Mouse (Mus musculus) ES-Bruce4 (cell line): ENCODE results near the gene Crtac1. TPM values are rescaled to one million over a fixed set of nuclear protein-coding genes. Genes with fewer than 3 reads are reported as not detected.

Source experiments
- H3K27ac ChIP-seq: 2 replicates; pipeline ENCODE4 v1.5.1; 2012; ENCODE audit warnings: low read length, inconsistent platforms; ENCODE audit not compliant: insufficient read depth
- H3K27me3 ChIP-seq: 2 replicates; pipeline ENCODE4 v1.6.1; 2012; ENCODE audit warnings: mild to moderate bottlenecking, low read length, inconsistent platforms; ENCODE audit not compliant: control insufficient read depth, poor library complexity, insufficient read depth, severe bottlenecking
- H3K36me3 ChIP-seq: 2 replicates; pipeline ENCODE4 v1.6.1; 2012; ENCODE audit warnings: inconsistent platforms, mild to moderate bottlenecking, low read length, moderate library complexity; ENCODE audit not compliant: control insufficient read depth, poor library complexity, insufficient read depth, severe bottlenecking
- H3K4me1 ChIP-seq: one replicate; pipeline ENCODE4 v1.8.1; 2011; ENCODE audit warnings: low read length; ENCODE audit not compliant: control insufficient read depth, insufficient read depth
- H3K4me3 ChIP-seq: 2 replicates; pipeline ENCODE4 v1.5.1; 2011; ENCODE audit warnings: low read depth, mild to moderate bottlenecking, low read length
- H3K9ac ChIP-seq: 2 replicates; pipeline ENCODE4 v1.6.1; 2012; ENCODE audit warnings: low read depth, mild to moderate bottlenecking, inconsistent platforms; ENCODE audit not compliant: poor library complexity, severe bottlenecking
- H3K9me3 ChIP-seq: replicated peaks from 2 replicates; pipeline ENCODE4 v1.6.1; 2012; ENCODE audit warnings: mild to moderate bottlenecking, low read length, inconsistent platforms; ENCODE audit not compliant: control insufficient read depth, poor library complexity, insufficient read depth, severe bottlenecking
- CTCF ChIP-seq: IDR thresholded peaks from one replicate; pipeline ENCODE4 v1.8.1; 2011; ENCODE audit warnings: low read depth, low read length
- EP300 ChIP-seq: IDR thresholded peaks from 2 replicates; pipeline ENCODE4 v1.6.1; 2011; ENCODE audit warnings: low read depth, low read length; ENCODE audit not compliant: insufficient read depth
- POLR2A ChIP-seq: IDR thresholded peaks from one replicate; pipeline ENCODE4 v1.8.1; 2011; ENCODE audit warnings: low read length; ENCODE audit not compliant: insufficient read depth
- polyA plus RNA-seq: library from polyadenylated mRNA; stranded (reverse); fragments of >200 nt; gene quantifications from 2 replicates; pipeline ENCODE4 v1.2.4, GENCODE M21; 2011; ENCODE audit warnings: low read depth; ENCODE audit not compliant: missing spikeins, insufficient read depth, insufficient read length

The Crtac1 gene
- polyA plus RNA-seq, 1 experiment, result 12.7 TPM

DNA sequence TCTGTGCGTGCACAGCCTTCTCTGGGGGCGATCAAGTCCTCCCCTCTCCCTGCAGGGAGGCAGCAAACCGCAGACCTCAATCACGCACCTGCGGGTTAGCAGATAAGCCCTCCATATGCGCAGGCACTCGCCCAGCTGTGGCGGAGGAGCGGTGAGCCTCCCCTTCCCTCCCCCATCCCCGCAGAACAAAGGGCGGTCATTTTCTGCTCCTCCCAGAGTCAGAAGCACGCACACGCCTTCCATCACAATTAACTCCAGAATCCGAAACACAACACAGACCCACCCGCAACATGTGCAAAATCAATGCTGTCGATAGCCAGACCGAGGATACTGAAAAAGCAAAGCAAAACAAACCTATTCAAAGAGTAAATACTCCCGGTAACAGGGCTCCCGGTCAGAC lies 22.4 kb downstream of the Crtac1 start:
- Histone ChIP-seq H3K4me1 (peaks cover 2% of the 10 kb centered on the region), H3K36me3 (no peaks in the 10 kb centered on the region), H3K4me3 (peak overlapping the region; percentile 57), H3K27ac (0 out of 2 replicates have a peak overlapping the region, but pooled peaks have one; percentile 14), H3K9me3 (no peaks in the 10 kb centered on the region), H3K27me3 (no peaks in the 10 kb centered on the region), H3K9ac (0 out of 2 replicates have a peak overlapping the region, but pooled peaks have one; percentile 11)
- peak; percentile 80 for TF ChIP-seq EP300
- no peak for TF ChIP-seq POLR2A

DNA sequence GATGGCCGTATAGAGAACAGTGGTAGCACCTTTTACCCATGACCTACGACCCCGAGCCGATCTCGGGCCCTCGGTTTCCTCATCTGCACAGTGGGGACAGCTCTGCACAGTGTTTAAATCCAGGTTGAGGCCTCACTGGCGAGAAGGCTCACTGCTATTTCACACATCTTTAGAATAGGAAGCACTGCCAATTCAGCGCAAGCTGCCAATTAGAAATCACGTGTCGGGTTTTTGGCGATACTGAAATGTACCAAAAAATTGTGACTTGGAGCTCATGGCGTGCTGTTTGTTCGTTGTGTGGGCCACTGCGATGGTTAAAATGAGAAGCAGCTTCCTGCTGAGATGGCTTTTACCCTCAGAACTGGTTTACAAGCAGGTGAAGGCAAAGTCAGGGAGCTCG lies 27.2 kb downstream of the Crtac1 start:
- no peaks in the 10 kb centered on the region for H3K36me3 ChIP-seq
- H3K27ac ChIP-seq, result no peak overlapping the region
- no peak overlapping the region for H3K9ac ChIP-seq
- TF ChIP-seq CTCF, result no peak
- TF ChIP-seq EP300, result no peak
- H3K27me3 ChIP-seq, result peaks cover 1% of the 10 kb centered on the region; the same call in 1 of the 2 replicates
- no peaks in the 10 kb centered on the region for H3K9me3 ChIP-seq
- H3K4me3 ChIP-seq, result no peak overlapping the region
- H3K4me1 ChIP-seq, result no peaks in the 10 kb centered on the region

DNA sequence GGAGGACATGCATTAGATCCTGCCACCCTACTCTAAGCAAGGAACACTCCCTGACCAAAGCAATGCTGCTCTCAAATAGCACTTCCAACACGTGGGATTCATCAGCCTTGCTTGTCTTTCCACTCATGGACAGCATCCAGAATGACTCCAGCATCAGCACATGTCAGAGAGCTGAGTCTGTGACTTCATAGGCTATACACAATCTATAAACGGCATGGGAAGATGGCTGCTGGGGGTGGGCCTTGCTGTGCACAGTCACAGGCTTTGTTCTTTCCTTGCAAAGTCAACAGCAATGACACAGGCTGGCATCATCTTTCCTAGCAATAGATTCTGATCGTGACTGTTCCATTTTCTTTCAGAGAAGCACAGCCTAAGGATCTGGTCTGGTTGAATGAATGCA lies 31.6 kb downstream of the Crtac1 start:
- Histone ChIP-seq H3K9me3 (no peaks in the 10 kb centered on the region), H3K4me3 (no peak overlapping the region), H3K27me3 (peaks cover 1% of the 10 kb centered on the region; the same call in 1 of the 2 replicates), H3K27ac (no peak overlapping the region), H3K36me3 (no peaks in the 10 kb centered on the region), H3K9ac (no peak overlapping the region), H3K4me1 (no peaks in the 10 kb centered on the region)
- no peak for TF ChIP-seq CTCF
- TF ChIP-seq EP300, result no peak
- TF ChIP-seq POLR2A, result no peak

DNA sequence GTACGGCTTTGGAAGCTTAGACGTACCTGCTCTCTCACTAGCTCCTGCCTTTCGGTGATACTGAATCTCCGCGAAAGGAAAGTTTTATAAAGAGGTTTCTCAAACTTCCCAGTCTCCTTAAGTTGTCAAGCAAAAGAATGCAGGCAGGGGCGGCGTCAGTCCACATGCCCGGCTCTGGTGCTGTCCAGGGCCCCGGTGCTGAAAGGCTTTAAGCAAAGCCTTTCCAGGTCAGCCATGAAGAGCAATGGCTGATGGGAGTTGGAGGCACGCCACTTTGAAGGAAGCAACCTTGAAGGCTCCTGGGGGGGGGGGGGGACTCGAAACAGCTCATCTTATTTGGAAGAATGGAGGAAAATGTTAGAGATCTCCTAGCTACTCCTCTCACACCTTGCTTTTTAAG lies 34.3 kb downstream of the Crtac1 start:
- Histone ChIP-seq H3K27me3 (peaks cover 1% of the 10 kb centered on the region; the same call in 1 of the 2 replicates), H3K9ac (no peak overlapping the region), H3K4me1 (no peaks in the 10 kb centered on the region), H3K27ac (no peak overlapping the region), H3K4me3 (no peak overlapping the region), H3K36me3 (no peaks in the 10 kb centered on the region), H3K9me3 (no peaks in the 10 kb centered on the region)
- no peak for TF ChIP-seq EP300
- TF ChIP-seq CTCF, result no peak
- TF ChIP-seq POLR2A, result no peak

DNA sequence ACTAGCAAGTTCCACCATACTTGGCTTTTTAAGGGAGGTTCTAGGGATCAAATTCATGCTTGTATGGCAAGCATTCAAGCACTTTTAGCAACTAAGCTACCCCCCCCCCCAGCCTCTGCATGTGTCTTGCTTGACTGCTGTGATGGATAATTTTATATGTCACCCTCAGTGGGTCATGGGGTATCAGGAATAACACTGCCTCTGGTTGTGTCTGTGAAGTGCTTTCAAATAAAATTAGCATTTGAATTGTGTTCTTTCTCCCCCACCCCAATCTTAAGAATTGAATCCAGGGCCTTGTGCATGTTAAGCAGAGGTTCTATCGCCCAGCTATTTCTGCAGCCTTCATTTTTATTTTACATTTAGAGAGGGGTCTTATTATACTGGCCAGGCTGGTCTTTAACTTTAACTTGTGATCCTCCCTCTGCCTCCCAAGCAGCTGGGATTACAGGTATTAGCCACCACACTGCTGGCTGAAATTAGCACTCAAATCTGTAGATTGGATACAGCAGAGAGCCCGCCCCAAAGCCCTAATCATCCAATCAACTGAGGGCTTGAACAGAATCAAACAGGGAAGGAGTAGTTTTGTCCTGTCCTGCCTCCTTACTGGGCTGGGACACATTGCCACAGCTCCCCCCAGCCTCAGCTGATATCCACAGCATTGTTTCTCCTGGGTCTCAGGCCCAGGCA lies 36.6 kb downstream of the Crtac1 start:
- Histone ChIP-seq H3K27me3 (no peaks in the 10 kb centered on the region), H3K4me1 (no peaks in the 10 kb centered on the region), H3K9me3 (no peaks in the 10 kb centered on the region), H3K27ac (no peak overlapping the region), H3K36me3 (no peaks in the 10 kb centered on the region), H3K4me3 (no peak overlapping the region), H3K9ac (no peak overlapping the region)
- TF ChIP-seq CTCF (no peak), EP300 (no peak)

DNA sequence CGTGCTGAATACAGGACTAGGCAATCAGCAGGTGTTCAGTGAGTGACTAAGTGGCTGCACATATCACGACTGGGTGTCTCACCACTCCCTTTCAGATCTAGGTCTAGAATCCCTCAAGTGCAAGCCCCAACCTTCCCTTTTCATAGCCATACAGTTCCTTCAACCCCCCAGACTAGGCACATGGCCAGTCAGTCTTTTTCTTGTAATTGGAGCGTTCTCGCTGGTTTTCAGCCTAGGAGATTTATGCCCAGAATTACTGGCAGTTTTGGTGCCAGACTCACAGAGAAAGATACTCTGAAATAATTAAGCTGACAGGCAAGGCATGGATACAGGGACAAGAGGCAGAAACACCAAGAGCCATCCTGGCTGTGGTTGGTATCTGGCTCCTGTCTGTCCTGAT lies 37.7 kb downstream of the Crtac1 start:
- TF ChIP-seq EP300 (no peak), POLR2A (no peak), CTCF (no peak)
- no peaks in the 10 kb centered on the region for H3K4me1 ChIP-seq
- no peaks in the 10 kb centered on the region for H3K36me3 ChIP-seq
- no peak overlapping the region for H3K27ac ChIP-seq
- H3K4me3 ChIP-seq, result no peak overlapping the region
- no peaks in the 10 kb centered on the region for H3K9me3 ChIP-seq
- no peaks in the 10 kb centered on the region for H3K27me3 ChIP-seq
- H3K9ac ChIP-seq, result no peak overlapping the region
